Mouse (Mus musculus) retina, embryonic 14.5 days (tissue): Measurements from ENCODE around the gene Plekhg1.

ENCODE experiments used
- DNase-seq: peaks from one replicate; pipeline ENCODE4 v3.0.0-alpha.2; 2015; ENCODE audit warnings: low spot score

Plekhg1 gene

GRCm38 (mm10) chr10:3830618-3831017, 90.5 kb downstream of the Plekhg1 start:
- no peak for DNase-seq

GRCm38 (mm10) chr10:3831597-3832351, 91.6 kb downstream of the Plekhg1 start:
- no peak for DNase-seq

GRCm38 (mm10) chr10:3834060-3834459, 93.9 kb downstream of the Plekhg1 start:
- no peak for DNase-seq

GRCm38 (mm10) chr10:3834678-3835077, 94.5 kb downstream of the Plekhg1 start:
- DNase-seq = no peak

GRCm38 (mm10) chr10:3835616-3836015, 95.5 kb downstream of the Plekhg1 start:
- no peak for DNase-seq

GRCm38 (mm10) chr10:3839748-3840432, 99.7 kb downstream of the Plekhg1 start:
- no peak for DNase-seq

- DNase-seq = no peak
Observed at GRCm38 (mm10) chr10:3844430-3844829, 104.3 kb downstream of the Plekhg1 start.

- DNase-seq = no peak
Observed at GRCm38 (mm10) chr10:3847021-3847420, 106.9 kb downstream of the Plekhg1 start.

GRCm38 (mm10) chr10:3851461-3851860, 111.3 kb downstream of the Plekhg1 start:
- DNase-seq = no peak

- no peak for DNase-seq
Observed at GRCm38 (mm10) chr10:3852733-3853132, 112.6 kb downstream of the Plekhg1 start.

GRCm38 (mm10) chr10:3857912-3858311, 117.7 kb downstream of the Plekhg1 start:
- no peak for DNase-seq

GRCm38 (mm10) chr10:3858437-3858836, 118.3 kb downstream of the Plekhg1 start:
- DNase-seq = peak; percentile 29

GRCm38 (mm10) chr10:3858961-3859714, 119.0 kb downstream of the Plekhg1 start:
- no peak for DNase-seq

GRCm38 (mm10) chr10:3863411-3864195, 123.4 kb downstream of the Plekhg1 start:
- DNase-seq = peak; percentile 66

- DNase-seq = no peak
Observed at GRCm38 (mm10) chr10:3864196-3864540, 124.0 kb downstream of the Plekhg1 start.

GRCm38 (mm10) chr10:3867298-3867697, 127.1 kb downstream of the Plekhg1 start:
- DNase-seq = no peak

- no peak for DNase-seq
Observed at GRCm38 (mm10) chr10:3870828-3871227, 130.7 kb downstream of the Plekhg1 start.

GRCm38 (mm10) chr10:3873467-3873866, 133.3 kb downstream of the Plekhg1 start:
- no peak for DNase-seq

GRCm38 (mm10) chr10:3877852-3878535, 137.8 kb downstream of the Plekhg1 start:
- no peak for DNase-seq

GRCm38 (mm10) chr10:3881179-3881578, 141.0 kb downstream of the Plekhg1 start:
- DNase-seq = no peak

GRCm38 (mm10) chr10:3888510-3888909, 148.3 kb downstream of the Plekhg1 start:
- DNase-seq = peak; percentile 57
